Mouse (Mus musculus): ENCODE results near the gene Serbp1. TPM values are rescaled to one million over a fixed set of nuclear protein-coding genes. Genes with fewer than 3 reads are reported as not detected.

Gene Serbp1
- polyA plus RNA-seq, 1 experiment from 2014 or later: 281 TPM

GRCm38 (mm10) chr6:67251095-67251494 lies 13.1 kb downstream of the Serbp1 start:
- Histone ChIP-seq H3K4me3 (ENCODE audit: low read length) (no peak overlapping the region), H3K27me3 (replicated peaks; ENCODE audit: control insufficient read depth, insufficient read depth, low read length) (no peaks in the 10 kb centered on the region), H3K9ac (ENCODE audit: low read depth, low read length) (no peak overlapping the region), H3K4me2 (ENCODE audit: low read length) (no peak overlapping the region), H3K9me3 (ENCODE audit: control insufficient read depth, low read length) (no peaks in the 10 kb centered on the region), H3K36me3 (ENCODE audit: control insufficient read depth, insufficient read depth, low read length) (no peaks in the 10 kb centered on the region), H3K4me1 (ENCODE audit: control insufficient read depth, insufficient read depth, low read depth, low read length) (no peaks in the 10 kb centered on the region), H3K27ac (ENCODE audit: low read depth, low read length) (no peak overlapping the region)
- ATAC-seq: no peak
- WGBS: 92% methylated on average over 4 of the region's 4 CpGs

DNA sequence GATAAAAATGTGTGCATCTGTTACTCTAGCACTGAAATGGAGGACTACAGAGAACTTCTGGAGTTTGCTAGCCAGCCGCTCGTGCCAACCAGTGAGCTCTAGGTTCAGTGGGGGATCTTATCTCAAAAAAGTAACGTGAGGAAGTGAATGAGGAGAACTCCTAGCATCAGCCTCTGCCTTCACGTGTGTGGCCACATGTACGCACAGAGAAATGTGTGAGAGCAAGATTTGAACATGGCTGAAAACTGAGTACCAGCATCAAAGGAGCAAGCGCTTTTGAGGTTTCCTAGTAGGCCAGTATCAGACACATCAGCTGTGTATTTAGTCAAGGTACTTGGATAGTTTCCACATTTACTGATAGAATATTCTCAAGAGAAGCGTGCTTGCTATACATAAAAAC lies 27.0 kb downstream of the Serbp1 start:
- H3K36me3 ChIP-seq (ENCODE audit: control insufficient read depth, insufficient read depth, low read length): no peaks in the 10 kb centered on the region
- no peak overlapping the region for H3K27ac ChIP-seq (ENCODE audit: low read depth, low read length)
- no peak overlapping the region for H3K4me3 ChIP-seq (ENCODE audit: low read length)
- ATAC-seq: no peak
- WGBS: 96% methylated on average over 7 of the region's 7 CpGs
- H3K4me2 ChIP-seq (ENCODE audit: low read length): no peak overlapping the region
- no peaks in the 10 kb centered on the region for H3K9me3 ChIP-seq (ENCODE audit: control insufficient read depth, low read length)
- no peak overlapping the region for H3K9ac ChIP-seq (ENCODE audit: low read depth, low read length)
- H3K27me3 ChIP-seq (replicated peaks; ENCODE audit: control insufficient read depth, insufficient read depth, low read length): no peaks in the 10 kb centered on the region
- H3K4me1 ChIP-seq (ENCODE audit: control insufficient read depth, insufficient read depth, low read depth, low read length): peaks cover 10% of the 10 kb centered on the region

- H3K4me2 ChIP-seq (ENCODE audit: low read length): peak overlapping the region; percentile 85
- peak overlapping the region; percentile 16; the same call in 1 of the 2 replicates for H3K27ac ChIP-seq (ENCODE audit: low read depth, low read length)
- H3K4me3 ChIP-seq (ENCODE audit: low read length): peak overlapping the region; percentile 60
- H3K27me3 ChIP-seq (replicated peaks; ENCODE audit: control insufficient read depth, insufficient read depth, low read length): no peaks in the 10 kb centered on the region
- WGBS: 1% methylated on average over 23 of the region's 23 CpGs
- no peaks in the 10 kb centered on the region for H3K36me3 ChIP-seq (ENCODE audit: control insufficient read depth, insufficient read depth, low read length)
- peaks cover 14% of the 10 kb centered on the region for H3K4me1 ChIP-seq (ENCODE audit: control insufficient read depth, insufficient read depth, low read depth, low read length)
- no peaks in the 10 kb centered on the region for H3K9me3 ChIP-seq (ENCODE audit: control insufficient read depth, low read length)
- peak; percentile 79; the same call in 1 of the 2 replicates for ATAC-seq
- peak overlapping the region; percentile 65 for H3K9ac ChIP-seq (ENCODE audit: low read depth, low read length)
Measured at GRCm38 (mm10) chr6:67266159-67266657, 28.2 kb downstream of the Serbp1 start.

DNA sequence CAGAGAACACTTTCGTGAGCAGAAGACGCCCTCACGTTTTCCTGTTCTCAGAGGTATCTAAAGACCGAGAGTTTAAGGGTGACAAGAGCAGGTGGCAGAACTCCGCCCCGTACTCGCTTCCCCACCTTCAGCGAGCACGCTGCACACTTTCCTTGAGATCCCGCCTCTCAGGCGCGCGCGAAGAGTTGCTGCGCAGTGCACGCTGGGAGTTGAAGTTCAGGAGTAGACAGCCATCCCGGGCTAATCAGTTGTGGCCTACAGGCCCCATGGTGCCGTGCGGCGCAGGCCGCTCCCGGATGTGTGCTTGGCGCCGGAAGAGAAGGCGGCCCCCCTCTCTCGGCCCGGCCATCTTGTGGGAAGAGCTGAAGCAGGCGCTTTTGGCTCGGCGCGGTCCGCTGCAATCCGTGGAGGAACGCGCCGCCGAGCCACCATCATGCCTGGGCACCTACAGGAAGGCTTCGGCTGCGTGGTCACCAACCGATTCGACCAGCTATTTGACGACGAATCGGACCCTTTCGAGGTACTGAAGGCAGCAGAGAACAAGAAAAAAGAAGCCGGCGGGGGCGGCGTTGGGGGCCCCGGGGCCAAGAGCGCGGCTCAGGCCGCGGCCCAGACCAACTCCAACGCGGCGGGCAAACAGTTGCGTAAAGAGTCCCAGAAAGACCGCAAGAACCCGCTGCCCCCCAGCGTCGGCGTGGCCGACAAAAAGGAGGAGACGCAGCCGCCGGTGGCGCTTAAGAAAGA lies 28.9 kb downstream of the Serbp1 start:
- ATAC-seq: peak; percentile 100
- Histone ChIP-seq H3K4me3 (ENCODE audit: low read length) (peak overlapping the region; percentile 60), H3K4me2 (ENCODE audit: low read length) (peak overlapping the region; percentile 85), H3K4me1 (ENCODE audit: control insufficient read depth, insufficient read depth, low read depth, low read length) (peaks cover 14% of the 10 kb centered on the region), H3K9me3 (ENCODE audit: control insufficient read depth, low read length) (no peaks in the 10 kb centered on the region), H3K9ac (ENCODE audit: low read depth, low read length) (peak overlapping the region; percentile 98), H3K27me3 (replicated peaks; ENCODE audit: control insufficient read depth, insufficient read depth, low read length) (no peaks in the 10 kb centered on the region), H3K36me3 (ENCODE audit: control insufficient read depth, insufficient read depth, low read length) (no peaks in the 10 kb centered on the region; the same call in 1 of the 2 replicates), H3K27ac (ENCODE audit: low read depth, low read length) (peak overlapping the region; percentile 90)
- WGBS: 1% methylated on average over 62 of the region's 68 CpGs

DNA sequence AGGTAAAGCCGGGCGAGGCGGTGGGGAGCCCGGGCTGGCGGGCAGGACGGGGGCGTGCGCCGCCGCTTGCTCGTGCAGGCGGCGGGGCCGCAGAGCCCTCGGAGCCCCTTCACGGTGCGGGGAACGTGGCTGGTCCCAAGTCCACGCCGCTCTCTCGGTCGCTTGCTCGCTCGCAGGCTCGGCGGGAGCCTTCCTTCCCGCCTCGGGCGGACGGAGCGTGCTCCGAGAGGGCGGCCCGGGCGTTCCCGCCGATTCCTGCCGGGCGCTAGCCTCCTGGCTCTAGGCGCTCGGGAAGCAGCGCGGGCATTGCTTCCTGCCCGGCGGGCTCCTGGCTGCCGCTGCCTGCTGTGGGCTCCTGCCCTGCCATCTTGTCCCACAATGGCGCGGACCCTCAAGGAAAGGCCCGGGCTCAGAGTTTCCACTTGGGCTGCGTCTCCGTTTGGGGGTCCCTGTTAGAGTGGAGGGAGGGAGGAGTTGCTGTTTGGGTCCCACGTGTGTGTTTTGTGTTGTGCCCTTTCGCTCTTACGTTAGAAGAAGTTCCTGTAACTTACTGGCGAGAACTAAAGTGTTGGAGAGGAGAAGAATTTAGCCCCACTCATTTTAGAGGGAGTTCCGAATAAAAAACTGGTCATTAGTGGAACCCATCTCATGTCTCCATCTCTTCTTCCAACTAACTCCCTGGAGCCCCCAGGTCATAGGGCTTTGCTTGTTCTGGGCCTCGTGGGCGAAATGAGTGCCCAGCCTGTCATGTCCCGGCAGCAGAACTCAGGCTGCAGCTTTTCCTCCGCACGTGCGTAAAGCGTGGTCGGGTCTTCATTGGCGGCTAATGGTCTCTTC lies 29.6 kb downstream of the Serbp1 start:
- H3K4me2 ChIP-seq (ENCODE audit: low read length): peak overlapping the region; percentile 68
- H3K9ac ChIP-seq (ENCODE audit: low read depth, low read length): peak overlapping the region; percentile 98
- peak overlapping the region; percentile 60 for H3K4me3 ChIP-seq (ENCODE audit: low read length)
- no peaks in the 10 kb centered on the region; the same call in 1 of the 2 replicates for H3K36me3 ChIP-seq (ENCODE audit: control insufficient read depth, insufficient read depth, low read length)
- ATAC-seq: peak; percentile 29
- H3K9me3 ChIP-seq (ENCODE audit: control insufficient read depth, low read length): no peaks in the 10 kb centered on the region
- H3K27me3 ChIP-seq (replicated peaks; ENCODE audit: control insufficient read depth, insufficient read depth, low read length): no peaks in the 10 kb centered on the region
- peak overlapping the region; percentile 90 for H3K27ac ChIP-seq (ENCODE audit: low read depth, low read length)
- H3K4me1 ChIP-seq (ENCODE audit: control insufficient read depth, insufficient read depth, low read depth, low read length): peaks cover 14% of the 10 kb centered on the region
- under 1% methylated on average over 55 of the region's 65 CpGs for WGBS

GRCm38 (mm10) chr6:67268245-67268612 lies 30.3 kb downstream of the Serbp1 start:
- Histone ChIP-seq H3K9ac (ENCODE audit: low read depth, low read length) (peak overlapping the region; percentile 98), H3K27ac (ENCODE audit: low read depth, low read length) (no peak overlapping the region), H3K27me3 (replicated peaks; ENCODE audit: control insufficient read depth, insufficient read depth, low read length) (no peaks in the 10 kb centered on the region), H3K4me1 (ENCODE audit: control insufficient read depth, insufficient read depth, low read depth, low read length) (peaks cover 14% of the 10 kb centered on the region), H3K36me3 (ENCODE audit: control insufficient read depth, insufficient read depth, low read length) (peaks cover 4% of the 10 kb centered on the region; the same call in 1 of the 2 replicates), H3K9me3 (ENCODE audit: control insufficient read depth, low read length) (no peaks in the 10 kb centered on the region), H3K4me2 (ENCODE audit: low read length) (peak overlapping the region; percentile 68), H3K4me3 (ENCODE audit: low read length) (peak overlapping the region; percentile 60)
- 0% methylated on average over 2 of the region's 2 CpGs for WGBS
- ATAC-seq: no peak

- peaks cover 4% of the 10 kb centered on the region; the same call in 1 of the 2 replicates for H3K36me3 ChIP-seq (ENCODE audit: control insufficient read depth, insufficient read depth, low read length)
- no peak overlapping the region for H3K27ac ChIP-seq (ENCODE audit: low read depth, low read length)
- H3K4me1 ChIP-seq (ENCODE audit: control insufficient read depth, insufficient read depth, low read depth, low read length): peaks cover 14% of the 10 kb centered on the region
- no peak for ATAC-seq
- no peak overlapping the region for H3K9ac ChIP-seq (ENCODE audit: low read depth, low read length)
- H3K27me3 ChIP-seq (replicated peaks; ENCODE audit: control insufficient read depth, insufficient read depth, low read length): no peaks in the 10 kb centered on the region
- peak overlapping the region; percentile 26 for H3K4me3 ChIP-seq (ENCODE audit: low read length)
- no peaks in the 10 kb centered on the region for H3K9me3 ChIP-seq (ENCODE audit: control insufficient read depth, low read length)
- 15% methylated on average over 1 of the region's 1 CpGs for WGBS
- peak overlapping the region; percentile 68 for H3K4me2 ChIP-seq (ENCODE audit: low read length)
Measured at GRCm38 (mm10) chr6:67268983-67269382, 31.0 kb downstream of the Serbp1 start.

DNA sequence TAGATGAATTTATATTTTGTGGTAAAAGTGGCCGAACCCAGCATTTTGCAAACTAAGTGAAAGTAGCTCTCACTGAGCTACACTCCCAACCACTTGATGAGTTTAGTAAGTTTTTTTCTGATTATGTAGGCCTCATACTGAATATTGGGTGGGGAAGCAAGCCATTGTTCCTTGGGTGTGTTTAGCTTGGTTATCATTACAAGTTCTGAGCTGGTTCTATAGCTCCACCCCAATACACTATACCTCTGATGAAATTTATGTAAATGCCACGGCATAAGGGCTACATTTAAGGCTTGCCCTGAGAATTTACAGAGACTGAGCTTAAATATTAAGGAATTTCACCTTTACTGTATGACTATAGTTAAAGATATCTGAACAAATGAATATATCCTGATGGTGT lies 31.5 kb downstream of the Serbp1 start:
- Histone ChIP-seq H3K4me3 (ENCODE audit: low read length) (peak overlapping the region; percentile 26), H3K27ac (ENCODE audit: low read depth, low read length) (no peak overlapping the region), H3K9ac (ENCODE audit: low read depth, low read length) (no peak overlapping the region), H3K9me3 (ENCODE audit: control insufficient read depth, low read length) (no peaks in the 10 kb centered on the region), H3K27me3 (replicated peaks; ENCODE audit: control insufficient read depth, insufficient read depth, low read length) (no peaks in the 10 kb centered on the region), H3K36me3 (ENCODE audit: control insufficient read depth, insufficient read depth, low read length) (peaks cover 4% of the 10 kb centered on the region; the same call in 1 of the 2 replicates), H3K4me2 (ENCODE audit: low read length) (peak overlapping the region; percentile 68), H3K4me1 (ENCODE audit: control insufficient read depth, insufficient read depth, low read depth, low read length) (peaks cover 14% of the 10 kb centered on the region)
- no peak for ATAC-seq
- WGBS: 48% methylated on average over 2 of the region's 2 CpGs

DNA sequence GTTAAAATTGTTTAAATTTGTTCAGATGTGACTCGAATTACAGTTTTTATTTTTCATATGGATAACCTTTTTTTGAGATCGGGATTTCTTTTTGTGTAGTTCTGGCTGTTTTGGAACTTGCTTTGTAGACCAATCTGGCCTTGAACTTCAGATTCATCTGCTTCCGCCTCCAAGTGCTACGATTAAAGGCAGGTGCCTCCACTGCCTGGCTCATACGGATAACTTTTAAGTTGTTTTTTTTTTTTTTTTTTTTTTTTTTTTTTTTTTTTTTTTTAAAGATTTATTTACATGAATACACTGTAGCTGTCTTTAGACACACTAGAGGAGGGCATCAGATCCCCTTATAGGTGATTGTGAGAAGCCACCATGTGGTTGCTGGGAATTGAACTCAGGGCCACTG lies 40.0 kb downstream of the Serbp1 start:
- Histone ChIP-seq H3K9ac (ENCODE audit: low read depth, low read length) (no peak overlapping the region), H3K9me3 (ENCODE audit: control insufficient read depth, low read length) (no peaks in the 10 kb centered on the region), H3K4me2 (ENCODE audit: low read length) (no peak overlapping the region), H3K27ac (ENCODE audit: low read depth, low read length) (no peak overlapping the region), H3K36me3 (ENCODE audit: control insufficient read depth, insufficient read depth, low read length) (peaks cover 11% of the 10 kb centered on the region), H3K4me3 (ENCODE audit: low read length) (no peak overlapping the region), H3K27me3 (replicated peaks; ENCODE audit: control insufficient read depth, insufficient read depth, low read length) (no peaks in the 10 kb centered on the region), H3K4me1 (ENCODE audit: control insufficient read depth, insufficient read depth, low read depth, low read length) (no peaks in the 10 kb centered on the region)
- no peak for ATAC-seq
- 85% methylated on average over 5 of the region's 5 CpGs for WGBS

Data from hindbrain, embryonic 16.5 days (tissue).